Mouse (Mus musculus) heart, adult 2 months (tissue): ENCODE data around the gene 1520401A03Rik.

Experiments
- CTCF ChIP-seq: fragments of 200-600 bp; IDR thresholded peaks from 2 replicates; pipeline ENCODE4 v1.8.1; 2022; ENCODE audit warnings: antibody characterized with exemption, mild to moderate bottlenecking, moderate library complexity
- POLR2A ChIP-seq: fragments of 200-500 bp; IDR thresholded peaks from 2 replicates; pipeline ENCODE4 v1.6.1; 2011; ENCODE audit warnings: mild to moderate bottlenecking, low read depth, low read length, control low read depth; ENCODE audit not compliant: insufficient read depth

- peak; percentile 98 for TF ChIP-seq CTCF
- TF ChIP-seq POLR2A: peak; percentile 47; the same call in 1 of the 2 replicates
These were observed 26.2 kb upstream of the 1520401A03Rik start for GRCm38 (mm10) chr17:23748631-23749391.
